Mouse (Mus musculus) midbrain, embryonic 12.5 days (tissue): ENCODE results near the gene Atp8a2. TPM values are rescaled to one million over a fixed set of nuclear protein-coding genes. Genes with fewer than 3 reads are reported as not detected.

ENCODE experiments used
- ATAC-seq: fragments of 200-750 bp; cut with Nextera tagmentation; 2 replicates; pipeline ENCODE4 v1.8.0; 2017; ENCODE audit warnings: low read depth, moderate TSS enrichment, moderate library complexity; ENCODE audit not compliant: low FRiP score
- H3K27ac ChIP-seq: fragments of 300-500 bp; sonication (generic); replicated peaks from 2 replicates; pipeline ENCODE4 v1.5.1; 2016; ENCODE audit warnings: mild to moderate bottlenecking
- H3K27me3 ChIP-seq: fragments of 300-500 bp; sonication (generic); 2 replicates; pipeline ENCODE4 v1.6.1; 2016; ENCODE audit warnings: mild to moderate bottlenecking
- H3K36me3 ChIP-seq: fragments of 300-500 bp; sonication (generic); 2 replicates; pipeline ENCODE4 v1.6.1; 2016
- H3K4me1 ChIP-seq: fragments of 300-500 bp; sonication (generic); 2 replicates; pipeline ENCODE4 v1.6.1; 2016
- H3K4me2 ChIP-seq: fragments of 300-500 bp; sonication (generic); replicated peaks from 2 replicates; pipeline ENCODE4 v1.6.1; 2016; ENCODE audit warnings: mild to moderate bottlenecking, moderate library complexity
- H3K4me3 ChIP-seq: fragments of 300-500 bp; sonication (generic); 2 replicates; pipeline ENCODE4 v1.5.1; 2016; ENCODE audit warnings: mild to moderate bottlenecking
- H3K9ac ChIP-seq: fragments of 300-500 bp; sonication (generic); replicated peaks from 2 replicates; pipeline ENCODE4 v1.6.1; 2016; ENCODE audit warnings: mild to moderate bottlenecking, moderate library complexity
- H3K9me3 ChIP-seq: fragments of 300-500 bp; sonication (generic); 2 replicates; pipeline ENCODE4 v1.6.1; 2016; ENCODE audit warnings: mild to moderate bottlenecking
- WGBS: fragments of 180-500 bp; shearing (Covaris S2); methylation state at CpG from one replicate; pipeline ENCODE4 v1.1.7; 2016; 5-methylcytosine and 5-hydroxymethylcytosine counted together
- microRNA counts: library from miRNA; unstranded; fragments of <30 nt; microRNA quantifications from one replicate; lab custom pipeline; 2017
- microRNA-seq: library from miRNA; unstranded; fragments of <30 nt; microRNA quantifications from one replicate; pipeline ENCODE4, GENCODE M21; 2017
- polyA plus RNA-seq: library from polyadenylated mRNA; unstranded; fragments of >200 nt; fragmentation: Nextera tagmentation; extraction: Ambion mirVana; gene quantifications from 2 replicates; pipeline ENCODE4 v1.2.1, GENCODE M21; 2016

Atp8a2 gene
- polyA plus RNA-seq, 1 experiment from 2014 or later, result 16.1 TPM

DNA sequence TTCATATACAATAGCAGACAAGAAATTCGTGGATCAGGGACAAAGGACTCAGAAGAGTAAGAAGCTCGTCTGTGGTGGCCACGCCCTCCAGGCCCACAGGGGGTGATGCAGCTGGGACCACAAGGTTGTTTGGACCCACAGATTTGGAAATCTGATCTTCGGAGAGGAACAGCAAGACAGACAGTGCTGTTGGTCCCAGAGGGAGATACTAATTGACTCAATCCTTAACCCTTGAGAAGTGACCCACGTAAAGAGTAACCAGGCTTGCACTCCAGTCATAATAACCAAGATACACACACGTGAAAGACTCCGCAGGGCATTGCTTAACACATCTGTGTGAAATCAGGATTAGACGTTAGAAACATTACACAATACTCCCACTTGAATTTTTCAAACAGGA, 605.1 kb downstream of the Atp8a2 start:
- 74% methylated on average over 8 of the region's 8 CpGs for WGBS
- Histone ChIP-seq H3K27me3 (no peaks in the 10 kb centered on the region), H3K4me1 (peaks cover 5% of the 10 kb centered on the region), H3K36me3 (peaks cover 30% of the 10 kb centered on the region), H3K9me3 (no peaks in the 10 kb centered on the region), H3K4me3 (no peak overlapping the region), H3K27ac (no peak overlapping the region), H3K4me2 (no peak overlapping the region), H3K9ac (no peak overlapping the region)
- no peak for ATAC-seq

DNA sequence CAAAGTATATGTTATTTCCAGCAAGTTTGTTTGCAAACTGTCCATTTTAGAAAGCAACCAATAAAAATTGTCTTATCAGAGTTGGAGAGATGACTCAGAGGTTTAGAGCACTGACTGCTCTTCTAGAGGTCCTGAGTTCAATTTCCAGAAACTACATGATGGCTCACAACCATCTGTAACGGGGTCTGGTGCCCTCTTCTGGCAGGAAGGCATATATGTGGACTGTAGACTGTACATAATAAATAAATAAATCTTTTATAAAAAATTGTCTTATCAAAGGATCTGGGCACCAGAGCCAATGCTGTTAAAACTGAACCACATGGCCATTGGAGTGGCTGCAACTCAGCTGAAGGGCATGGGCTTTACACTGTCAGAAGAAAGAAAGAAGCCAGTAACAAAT, 606.4 kb downstream of the Atp8a2 start:
- 83% methylated on average over 1 of the region's 1 CpGs for WGBS
- Histone ChIP-seq H3K27me3 (no peaks in the 10 kb centered on the region), H3K9ac (no peak overlapping the region), H3K4me1 (no peaks in the 10 kb centered on the region), H3K4me3 (no peak overlapping the region), H3K27ac (no peak overlapping the region), H3K4me2 (no peak overlapping the region), H3K36me3 (peaks cover 42% of the 10 kb centered on the region), H3K9me3 (no peaks in the 10 kb centered on the region)
- no peak for ATAC-seq

MicroRNAs within 50 kb of the gene (microRNA counts, 519-probe panel; counts per million panel counts)
- not detected for microRNA mmu-miR-719 (lab: Ali Mortazavi, UCI)

Small RNAs within 50 kb of the gene (microRNA-seq; reads per million reads assigned to microRNA genes)
- gene Mir719, result not detected

Other genes with a start within 250 kb of the Atp8a2 start
- not detected in 2 replicates for gene Nupl1, start 54.3 kb upstream of the Atp8a2 start, polyA plus RNA-seq
- 67.6 and 72.1 TPM in 2 replicates for gene Gm49336, start 54.3 kb upstream of the Atp8a2 start, polyA plus RNA-seq
- 56.0 and 57.9 TPM in 2 replicates for gene Mtmr6, start 68.0 kb upstream of the Atp8a2 start, polyA plus RNA-seq
- gene Amer2, start 176.1 kb upstream of the Atp8a2 start, polyA plus RNA-seq, result 31.0 and 44.7 TPM in 2 replicates